Mouse (Mus musculus) cortical plate, adult 2 months (tissue): ENCODE measurements around the gene Dkkl1.

Source experiments
- CTCF ChIP-seq: fragments of 200-500 bp; IDR thresholded peaks from 2 replicates; pipeline ENCODE4 v1.5.1; 2011; ENCODE audit warnings: mild to moderate bottlenecking, control low read depth, low read length; ENCODE audit not compliant: insufficient read depth; ENCODE audit errors: extremely low read depth
- POLR2A ChIP-seq: fragments of 200-500 bp; IDR thresholded peaks from 2 replicates; pipeline ENCODE4 v1.6.1; 2011; ENCODE audit warnings: mild to moderate bottlenecking, low read length, control low read depth; ENCODE audit not compliant: insufficient read depth; ENCODE audit errors: extremely low read depth

GRCm38 (mm10) chr7:45213708-45214107, 1.8 kb upstream of the Dkkl1 start:
- TF ChIP-seq CTCF: no peak
- no peak for TF ChIP-seq POLR2A
